9 mouse cellular contexts compared by ENCODE assay signal in the genomic region with DNA sequence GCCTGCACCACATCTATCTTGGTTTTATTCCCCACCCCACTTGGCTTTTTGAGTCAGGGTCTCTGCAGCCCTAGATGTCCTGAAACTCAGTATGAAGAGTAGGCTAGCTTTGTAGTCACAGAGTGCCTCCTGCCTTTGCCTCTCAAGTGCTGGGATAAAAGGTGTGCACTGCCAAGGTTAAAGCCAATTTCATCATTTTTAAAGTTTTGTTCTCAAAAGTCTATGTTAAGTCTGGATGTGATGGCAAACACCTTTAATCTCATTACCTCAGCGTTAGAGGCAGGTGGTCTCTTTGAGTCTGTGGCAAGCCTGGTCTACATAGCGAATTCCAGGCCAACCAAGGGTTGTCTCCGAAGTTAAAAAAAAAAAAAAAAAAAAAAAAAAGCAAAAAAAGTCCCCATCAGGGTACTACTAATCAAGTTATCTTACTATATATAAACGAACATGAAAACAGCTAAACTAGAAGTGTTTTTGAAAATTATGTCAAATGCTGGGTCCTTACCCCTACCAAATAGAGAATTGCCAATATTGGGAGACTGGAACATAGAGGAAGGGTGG. TPM values are rescaled to one million over a fixed set of nuclear protein-coding genes. Genes with fewer than 3 reads are reported as not detected.
DNase-seq lines count a peak whose midpoint lies in the region; ATAC-seq and TF ChIP-seq lines count a peak whose summit lies in the region.
"Had no signal": no experiment of that assay in that cellular context is flagged by ENCODE, and none has a peak within 500 bp of the region (broad histone marks: within the 10 kb centered on the region; RNA-seq: fewer than 3 reads in every experiment).

No protein-coding gene starts in this region.

- no peak for TF ChIP-seq CTCF in spleen, adult 2 months (IDR thresholded peaks at IDR 0.05; ENCODE audit: extremely low read depth, insufficient read depth, insufficient read length, insufficient replicate concordance)

- H3K4me1 ChIP-seq in spleen, adult 2 months (ENCODE audit: control insufficient read depth, insufficient read depth, insufficient read length) = peaks cover 4% of the 10 kb centered on the region; the same call in 1 of the 2 replicates
- peaks cover 24% of the 10 kb centered on the region for H3K4me1 ChIP-seq in liver, embryonic 11.5 days (replicated peaks; ENCODE audit: control insufficient read depth, insufficient read depth, low read length)

- H3K9ac ChIP-seq in liver, embryonic 11.5 days (ENCODE audit: low read depth, low read length) = peak overlapping the region; percentile 90

- H3K27ac ChIP-seq in spleen, adult 2 months (ENCODE audit: insufficient read depth, low read length) = no peak overlapping the region
- H3K27ac ChIP-seq in liver, embryonic 11.5 days (ENCODE audit: low read depth, low read length) = no peak overlapping the region

- H3K36me3 ChIP-seq in spleen, adult 2 months (ENCODE audit: control insufficient read depth, insufficient read depth, low read length) = no peaks in the 10 kb centered on the region
- peaks cover 2% of the 10 kb centered on the region; the same call in 1 of the 2 replicates for H3K36me3 ChIP-seq in liver, embryonic 11.5 days (ENCODE audit: control insufficient read depth, insufficient read depth, low read length)

- H3K9me3 ChIP-seq in liver, embryonic 11.5 days (ENCODE audit: control insufficient read depth, low read length) = no peaks in the 10 kb centered on the region

- H3K4me3 ChIP-seq in spleen, adult 2 months (ENCODE audit: extremely low read depth, insufficient read depth, insufficient read length) = peak overlapping the region; percentile 91; the same call in 1 of the 2 replicates
- H3K4me3 ChIP-seq in liver, embryonic 11.5 days (ENCODE audit: low read depth, low read length) = peak overlapping the region; percentile 77

- peak; percentile 39 for DNase-seq in cerebellum, adult 9-10 months
- DNase-seq in cerebellum, postnatal 4 days (ENCODE audit: low spot score in 2 of 2) = no peak
- DNase-seq in spleen, adult 2 months (ENCODE audit: low read depth in 1 of 2, low spot score in 2 of 2) = no peak
- no peak for DNase-seq in spleen, postnatal 14 days (ENCODE audit: low spot score in 2 of 2)
- DNase-seq in liver, embryonic 11.5 days (ENCODE audit: low spot score) = no peak
- no peak for DNase-seq in urinary bladder, postnatal 14 days (ENCODE audit: low spot score)
- no peak for DNase-seq in cerebellum, adult 11 months
- no peak for DNase-seq in layer of hippocampus, postnatal 25 days (ENCODE audit: extremely low spot score in 1 of 2, low spot score in 1 of 2)
- DNase-seq: cerebellum, adult 11-12 months had no signal

- no peak for ATAC-seq in liver, embryonic 11.5 days (replicated peaks; ENCODE audit: low FRiP score)

- TF ChIP-seq POLR2A in spleen, adult 2 months (IDR thresholded peaks at IDR 0.05; ENCODE audit: low read depth, low read length) = no peak

- H3K27me3 ChIP-seq in spleen, adult 2 months (ENCODE audit: control insufficient read depth, insufficient read depth, low read length) = no peaks in the 10 kb centered on the region
- H3K27me3 ChIP-seq in liver, embryonic 11.5 days (replicated peaks; ENCODE audit: control insufficient read depth, insufficient read depth, low read length) = no peaks in the 10 kb centered on the region

- peak overlapping the region; percentile 76 for H3K4me2 ChIP-seq in liver, embryonic 11.5 days

- WGBS in spleen, adult 2 months = 36% methylated on average over 4 of the region's 4 CpGs
- WGBS in liver, embryonic 11.5 days = 45% methylated on average over 4 of the region's 4 CpGs

RNA-seq across cellular contexts. Expression of gene Nup98, which starts 1.1 kb away (rescaled TPM):
- polyA plus RNA-seq in spleen, adult 2 months (2012; rRNA removed) = 11.5 and 13.5 TPM in 2 replicates
- 42.0 and 45.8 TPM in 2 replicates for polyA plus RNA-seq in liver, embryonic 11.5 days (2014; fragmentation: Nextera tagmentation; extraction: Ambion mirVana)
- total RNA-seq in layer of hippocampus, postnatal 25 days (2021) = 10 to 100 TPM; 36.7 to 37.8 TPM

RNA-seq across cellular contexts. Expression of gene Pgap2, which starts 1.1 kb away (rescaled TPM):
- 57.8 and 72.9 TPM in 2 replicates for polyA plus RNA-seq in spleen, adult 2 months (2012; rRNA removed)
- polyA plus RNA-seq in liver, embryonic 11.5 days (2014; fragmentation: Nextera tagmentation; extraction: Ambion mirVana) = 40.0 and 45.5 TPM in 2 replicates
- 10 to 100 TPM; 27.7 to 34.0 TPM for total RNA-seq in layer of hippocampus, postnatal 25 days (2021)

RNA-seq across cellular contexts. Expression of gene Rhog, which starts 47.0 kb away (rescaled TPM):
- 165 and 178 TPM in 2 replicates for polyA plus RNA-seq in spleen, adult 2 months (2012; rRNA removed)
- polyA plus RNA-seq in liver, embryonic 11.5 days (2014; fragmentation: Nextera tagmentation; extraction: Ambion mirVana) = 76.8 and 81.1 TPM in 2 replicates
- total RNA-seq in layer of hippocampus, postnatal 25 days (2021) = 10 to 100 TPM; 28.9 to 30.2 TPM

RNA-seq across cellular contexts. Expression of gene Stim1, which starts 58.7 kb away (rescaled TPM):
- polyA plus RNA-seq in spleen, adult 2 months (2012; rRNA removed) = 49.3 and 57.8 TPM in 2 replicates
- 22.0 and 23.3 TPM in 2 replicates for polyA plus RNA-seq in liver, embryonic 11.5 days (2014; fragmentation: Nextera tagmentation; extraction: Ambion mirVana)
- total RNA-seq in layer of hippocampus, postnatal 25 days (2021) = 10 to 100 TPM; 67.7 to 70.4 TPM
